Mouse (Mus musculus) 416B (cell line): ENCODE measurements around the gene Miga2.

Source experiments
- DNase-seq: peaks from one replicate; pipeline ENCODE4 v3.0.0; 2011; ENCODE audit warnings: low read depth

Miga2 gene

DNA sequence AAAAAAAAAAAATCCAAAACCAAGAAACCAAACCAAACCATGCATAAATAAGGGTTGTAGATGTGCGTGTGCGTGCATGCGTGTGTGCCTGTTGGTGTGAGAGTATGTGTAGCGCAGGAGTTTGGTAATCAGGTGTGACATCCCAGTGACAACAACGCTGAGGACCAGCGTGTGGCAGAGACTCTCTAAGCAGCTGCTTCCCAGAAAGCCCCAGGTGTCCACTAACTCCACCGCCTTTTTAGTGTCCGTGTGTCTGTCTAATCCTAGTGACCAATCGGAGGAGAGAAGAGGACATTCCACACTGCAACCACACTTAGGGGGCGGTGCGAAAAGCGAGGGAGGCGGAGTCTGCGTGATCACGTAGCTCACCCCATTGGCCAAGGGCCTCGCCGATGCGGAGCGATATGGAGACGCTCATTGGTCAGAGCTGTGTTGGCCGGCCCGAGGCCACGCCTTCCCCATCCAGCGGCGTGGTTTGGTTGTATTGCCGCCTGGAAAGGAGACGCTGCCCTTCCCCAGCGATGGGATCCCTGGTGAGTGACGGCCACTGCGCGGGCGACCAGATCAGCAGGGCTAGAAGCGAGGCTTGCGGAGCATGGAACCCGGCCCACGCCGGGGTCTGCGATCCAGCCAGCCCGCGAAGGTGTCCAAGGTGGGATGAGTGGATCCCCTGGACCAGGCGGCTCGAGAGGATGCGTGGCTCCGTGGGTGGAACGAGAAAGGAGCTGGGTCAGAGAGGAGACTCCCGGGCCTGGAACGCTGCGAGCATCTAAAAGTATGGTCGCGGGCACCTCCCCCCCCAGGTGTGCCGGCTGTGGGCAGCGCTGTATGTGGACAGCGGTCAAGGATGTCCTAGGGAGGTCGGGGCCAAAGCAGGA, at the start of gene Miga2:
Miga2 (plus strand) TSS at position 461 of the 878 bp plus-strand sequence.
- peak; percentile 99 for DNase-seq

DNA sequence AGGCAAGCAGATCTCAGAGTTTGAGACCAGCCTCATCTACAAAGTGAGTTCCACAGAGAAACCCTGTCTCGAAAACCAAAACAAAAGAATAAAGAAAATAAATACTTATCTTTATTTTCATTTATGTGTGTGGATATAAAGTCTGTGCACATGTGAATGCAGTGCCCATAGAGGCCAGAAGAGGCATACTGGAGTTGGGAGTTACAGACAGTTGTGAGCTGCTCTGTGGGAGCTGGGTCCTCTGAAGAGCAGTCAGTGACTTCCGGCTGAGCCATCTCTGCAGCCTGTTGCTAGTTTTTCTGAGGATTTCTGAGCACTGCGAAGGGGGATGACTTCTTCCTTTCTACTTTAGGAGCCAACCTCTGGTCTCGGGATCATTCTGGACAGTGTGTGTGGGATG, 47.9 kb upstream of the Miga2 start:
- DNase-seq: peak; percentile 20

DNA sequence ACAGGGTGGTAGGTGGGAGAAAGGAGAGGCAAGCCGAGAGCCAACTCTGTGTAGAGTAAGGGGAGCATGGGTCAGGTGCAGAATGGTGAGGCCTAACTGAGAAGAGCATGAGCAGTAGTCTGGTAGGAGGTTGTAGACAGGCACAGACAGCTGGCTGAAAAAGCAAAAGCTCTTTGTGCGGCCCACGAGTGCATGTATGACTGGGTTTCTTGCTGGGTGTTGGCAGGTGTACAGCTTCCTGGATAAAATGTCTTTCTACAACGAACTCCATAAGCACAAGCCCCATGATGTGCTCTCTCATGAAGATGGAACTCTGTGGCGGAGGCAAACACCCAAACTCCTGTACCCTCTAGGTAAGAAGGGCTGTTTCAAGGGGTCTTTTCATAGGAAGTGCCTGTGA, 47.1 kb upstream of the Miga2 start:
- no peak for DNase-seq

DNA sequence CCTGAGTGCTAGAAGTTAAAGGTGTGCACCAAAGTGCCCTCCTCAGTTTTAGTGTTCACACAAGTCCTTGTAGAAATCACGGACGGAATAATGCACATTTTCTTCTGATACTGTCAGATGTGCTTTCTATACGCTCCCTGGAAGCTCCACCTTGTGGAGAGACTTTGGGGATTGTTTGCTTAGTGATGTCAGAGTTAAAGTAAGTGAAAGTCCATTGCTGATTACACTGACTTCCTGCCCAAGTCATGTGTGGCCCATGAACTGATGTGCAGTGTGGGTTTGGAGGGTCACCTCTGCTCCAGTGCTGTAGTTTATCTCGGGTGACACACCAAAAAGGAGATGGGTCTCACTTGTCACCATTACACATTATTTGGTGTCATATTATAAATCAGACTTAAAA, 44.8 kb upstream of the Miga2 start:
- DNase-seq: peak; percentile 16

DNA sequence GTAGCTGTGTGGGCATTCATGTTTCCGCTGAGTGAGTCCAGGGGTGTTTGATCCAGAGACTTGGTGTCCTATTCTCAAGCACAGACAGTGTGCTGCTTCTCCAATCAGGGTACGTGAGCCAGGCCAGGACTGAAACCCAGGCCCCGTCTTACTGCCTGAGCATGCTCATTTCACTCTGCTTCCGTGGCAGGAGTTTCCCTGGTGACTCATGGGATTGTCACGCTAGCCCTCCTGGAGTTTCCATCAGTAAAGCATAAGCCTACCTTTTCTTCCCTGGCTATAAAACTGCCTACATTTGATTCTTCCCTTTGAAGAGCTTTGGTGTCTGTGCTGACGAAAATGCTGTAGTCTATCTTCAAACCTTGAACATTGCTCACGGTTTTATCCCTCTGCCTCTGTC, 40.9 kb upstream of the Miga2 start:
- DNase-seq: no peak

DNA sequence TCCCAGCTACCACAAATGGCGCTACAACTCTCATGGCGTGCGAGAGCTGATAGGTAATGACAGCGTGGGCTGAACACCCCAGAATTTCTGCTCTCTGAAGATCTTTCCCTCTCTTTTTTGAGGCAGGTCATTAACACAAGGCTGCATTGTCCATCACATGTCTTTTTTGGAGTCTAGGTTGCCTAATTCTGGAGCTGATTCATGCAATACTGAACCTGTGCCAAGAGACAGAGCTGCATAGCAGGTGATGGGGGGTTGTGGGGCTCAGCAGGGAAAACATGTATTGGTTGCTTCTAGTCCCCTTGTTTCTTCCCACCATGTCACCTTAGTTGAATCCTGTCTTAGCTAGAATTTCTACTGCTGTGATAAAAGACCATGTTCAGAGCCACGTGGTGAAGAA, 38.7 kb upstream of the Miga2 start:
- no peak for DNase-seq

DNA sequence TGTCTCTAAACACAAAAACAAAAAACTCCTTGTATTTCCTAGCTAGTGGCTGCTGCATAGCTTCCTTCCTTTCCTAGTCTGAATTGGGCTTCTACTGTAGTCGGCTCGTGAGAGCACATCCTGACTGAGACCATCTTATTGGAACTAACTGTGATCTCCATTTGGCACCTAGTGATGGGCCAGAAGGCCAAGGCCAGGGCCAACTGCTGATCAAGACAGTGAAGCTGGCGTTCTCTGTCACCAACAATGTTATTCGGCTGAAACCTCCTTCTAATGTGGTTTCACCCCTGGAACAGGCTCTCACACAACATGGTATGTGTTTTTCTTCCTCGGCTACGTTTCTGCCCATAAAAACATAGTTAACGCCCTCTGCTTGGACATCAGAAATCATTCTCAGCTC, 36.8 kb upstream of the Miga2 start:
- no peak for DNase-seq

DNA sequence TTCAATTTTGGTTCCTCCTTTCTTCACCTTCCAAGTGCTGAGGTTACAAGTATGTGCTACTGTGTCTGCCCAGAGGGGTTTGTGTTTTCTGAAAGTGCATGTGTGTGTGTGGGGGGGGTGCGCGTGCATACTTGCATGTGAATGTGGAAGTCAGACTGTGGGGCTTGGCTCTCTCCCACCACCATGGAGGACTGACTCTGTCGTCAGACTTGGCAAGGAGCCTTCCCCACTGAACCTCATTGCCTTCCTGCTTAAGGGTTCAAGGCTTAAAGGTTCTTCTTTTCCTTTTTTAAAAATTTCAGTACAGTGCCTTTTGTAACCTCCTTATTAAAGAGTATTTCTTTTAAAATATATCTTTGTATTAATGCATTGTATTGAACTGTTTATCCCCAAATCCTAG, 35.2 kb upstream of the Miga2 start:
- DNase-seq: no peak

DNA sequence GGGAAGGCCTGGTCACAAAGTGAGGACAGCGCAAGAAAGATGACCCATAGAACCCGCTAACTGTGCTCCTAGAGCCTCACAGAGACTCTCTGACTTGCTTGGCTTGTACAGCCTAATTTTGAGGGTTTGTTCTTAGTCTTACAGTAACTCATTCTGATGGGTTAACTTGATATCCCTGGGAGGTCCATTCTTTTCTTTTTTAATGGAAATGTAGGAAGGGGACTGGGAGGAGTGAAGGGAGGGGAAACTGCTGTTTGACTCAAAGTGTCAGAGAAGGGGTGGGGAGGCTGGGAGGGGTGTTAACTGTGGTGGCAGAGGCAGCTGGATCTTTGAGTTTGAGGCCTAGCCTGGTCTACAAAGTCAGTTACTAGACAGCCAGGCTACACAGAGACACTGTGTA, 28.7 kb upstream of the Miga2 start:
- no peak for DNase-seq

DNA sequence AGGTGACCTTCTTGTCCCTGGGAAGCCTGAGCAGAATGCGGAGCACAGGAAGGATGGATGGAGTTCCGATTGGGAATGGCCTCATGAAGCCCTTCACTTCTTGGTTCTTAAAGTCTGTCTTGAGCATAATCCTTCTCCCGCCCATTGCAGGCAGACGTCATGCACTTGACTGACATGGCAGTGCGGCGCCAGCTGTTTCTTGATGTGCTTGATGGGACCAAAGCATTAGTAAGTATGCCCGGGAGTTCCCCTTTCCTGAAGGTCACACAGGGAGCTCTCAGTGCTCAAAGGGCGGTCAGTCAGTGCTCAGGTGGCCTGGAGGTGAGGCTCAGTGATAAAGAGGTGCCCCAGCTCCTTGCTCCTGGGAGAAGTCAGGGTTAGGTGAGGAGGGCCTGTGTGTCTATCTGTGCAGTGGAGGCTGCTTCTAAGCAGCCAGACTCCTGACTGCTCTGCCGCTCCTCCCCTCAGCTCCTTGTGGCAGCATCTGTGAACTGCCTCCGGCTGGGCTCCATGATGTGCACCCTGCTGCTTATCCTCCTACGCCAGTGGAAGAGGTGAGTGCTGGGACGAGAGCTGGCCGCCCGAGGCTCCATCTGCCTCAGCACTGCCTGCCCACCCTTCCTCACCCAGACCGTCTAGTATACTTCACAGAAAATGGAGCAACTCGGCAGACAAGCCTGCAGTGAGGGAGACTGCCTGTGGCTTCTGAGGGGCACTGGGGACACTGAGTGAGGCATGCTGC, 27.7 kb upstream of the Miga2 start:
- no peak for DNase-seq

DNA sequence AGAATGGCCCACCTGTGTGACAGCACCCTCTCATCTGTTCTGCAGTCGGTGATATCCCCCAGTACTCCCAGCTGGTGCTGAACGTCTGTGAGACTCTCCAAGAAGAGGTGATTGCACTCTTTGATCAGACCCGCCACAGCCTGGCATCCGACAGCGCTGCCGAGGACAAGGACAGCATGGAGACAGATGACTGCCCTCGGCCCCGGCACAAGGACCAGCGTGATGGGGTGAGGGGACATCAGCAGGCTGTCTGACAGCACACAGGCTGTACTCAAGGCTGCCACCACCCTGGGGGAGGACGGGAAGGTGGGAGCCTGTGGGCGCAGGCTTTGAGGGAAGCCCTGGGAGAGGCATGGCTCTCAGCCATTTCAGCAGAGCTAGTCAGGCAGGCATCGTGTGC, 26.9 kb upstream of the Miga2 start:
- no peak for DNase-seq

DNA sequence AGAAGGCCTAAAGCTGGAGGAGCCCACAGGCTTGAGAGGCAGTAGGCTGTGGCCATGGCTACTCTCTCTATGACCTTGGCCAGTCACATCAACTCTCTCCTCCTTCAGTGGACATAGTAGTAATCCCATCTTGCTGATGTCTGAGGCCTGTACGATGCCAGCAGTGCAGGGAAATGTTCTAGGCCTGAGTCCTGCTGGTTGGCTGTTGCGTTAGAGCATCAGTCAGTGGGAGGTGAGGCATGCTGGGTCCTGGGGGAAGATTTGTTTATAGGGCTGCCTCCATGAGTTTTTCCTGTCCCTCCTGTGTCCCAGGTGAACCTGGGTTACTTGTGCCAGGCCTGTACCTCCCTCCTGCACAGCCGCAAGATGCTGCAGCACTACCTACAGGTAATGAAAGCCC, 22.0 kb upstream of the Miga2 start:
- no peak for DNase-seq

DNA sequence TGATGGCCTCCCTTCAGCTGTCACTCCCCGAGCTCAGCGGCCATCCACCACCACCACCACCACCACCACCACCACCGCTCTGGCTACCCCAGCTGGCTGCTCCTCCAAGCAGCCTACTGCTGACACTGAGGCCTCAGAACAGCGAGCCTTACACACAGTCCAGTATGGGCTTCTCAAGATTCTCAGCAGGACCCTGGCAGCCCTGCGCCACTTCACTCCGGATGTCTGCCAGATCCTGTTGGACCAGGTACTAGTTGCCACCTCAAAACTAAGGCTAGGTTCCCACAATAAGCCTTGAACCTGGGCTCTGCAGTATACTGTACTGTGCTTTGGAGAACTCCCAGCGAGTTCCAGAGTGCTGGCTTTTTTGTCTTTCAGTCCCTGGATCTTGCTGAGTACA, 21.5 kb upstream of the Miga2 start:
- DNase-seq: no peak

DNA sequence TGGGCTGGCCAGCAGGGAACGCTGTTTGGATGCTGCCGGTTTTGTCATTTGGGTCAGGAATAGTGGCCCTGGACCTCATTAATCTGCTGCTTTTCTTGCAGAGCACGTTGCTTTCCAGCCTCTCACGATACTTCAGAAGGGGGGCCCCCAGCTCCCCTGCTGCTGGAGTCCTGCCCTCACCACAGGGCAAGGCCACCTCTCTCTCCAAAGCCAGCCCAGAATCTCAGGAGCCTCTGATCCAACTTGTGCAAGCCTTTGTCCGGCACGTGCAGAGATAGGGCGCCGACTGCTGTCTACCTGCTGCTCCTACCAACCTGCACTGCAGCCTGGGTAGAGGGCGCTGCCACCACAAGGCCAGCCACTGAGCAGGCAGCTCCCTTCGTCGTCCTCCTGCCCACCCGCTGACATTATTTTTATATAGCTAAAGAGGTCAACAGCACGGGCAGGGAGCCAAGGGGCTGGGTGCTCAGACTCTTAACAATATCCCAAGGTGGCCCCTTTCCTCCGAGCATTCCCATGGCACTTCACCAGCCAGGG, 20.4 kb upstream of the Miga2 start:
- DNase-seq: no peak

DNA sequence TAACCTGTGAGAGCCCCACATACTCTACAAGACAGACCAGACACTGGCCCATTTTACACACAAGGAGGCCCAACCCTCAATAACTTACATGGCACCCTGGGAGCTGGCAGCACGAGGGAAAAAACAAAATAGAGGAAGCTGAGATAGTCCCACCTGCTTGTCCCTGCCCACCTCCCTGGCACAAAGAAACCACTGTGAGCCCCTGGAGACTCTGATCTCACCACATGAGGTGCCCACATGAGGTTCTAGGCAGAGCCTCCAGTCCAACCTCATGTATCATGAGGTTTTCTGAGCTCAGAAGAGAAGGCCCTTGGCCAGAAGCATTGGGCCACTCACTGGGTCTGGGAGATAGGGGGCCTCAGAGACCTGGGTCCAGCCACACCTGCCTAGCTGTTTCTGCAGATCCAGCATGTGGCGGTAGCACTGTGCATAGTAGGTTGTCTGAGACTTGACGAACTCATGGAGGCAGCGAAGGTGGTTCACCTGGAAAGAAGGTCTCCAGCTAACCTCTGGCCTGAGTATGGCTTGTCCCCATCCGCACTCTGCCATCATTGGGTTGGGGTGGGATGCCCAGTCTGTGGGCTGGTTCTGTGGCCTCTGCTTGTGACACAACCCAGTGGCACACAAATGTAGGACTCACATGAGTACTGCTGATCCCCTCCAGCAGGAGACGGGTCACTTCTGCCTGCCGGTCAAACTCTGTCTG, 17.9 kb upstream of the Miga2 start:
- no peak for DNase-seq

DNA sequence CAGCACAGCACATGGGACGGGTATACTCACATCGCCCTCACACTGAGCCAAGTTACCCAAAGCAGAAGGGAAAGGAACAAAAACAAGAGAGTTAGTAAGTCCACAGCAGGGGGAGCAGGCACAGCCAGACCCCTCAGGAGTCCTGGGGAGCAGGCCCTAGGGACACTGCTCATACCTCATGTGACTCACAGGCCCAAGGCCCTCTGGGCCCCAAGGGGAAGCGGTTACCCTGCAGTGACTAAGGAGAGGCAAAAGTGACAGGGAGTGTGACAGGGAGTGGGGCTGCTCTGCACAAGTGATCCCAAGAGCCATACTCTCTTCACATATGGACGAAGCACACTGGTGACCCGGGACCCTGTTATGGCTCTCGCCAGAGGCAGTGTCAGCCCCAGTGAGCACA, 14.8 kb upstream of the Miga2 start:
- no peak for DNase-seq

DNA sequence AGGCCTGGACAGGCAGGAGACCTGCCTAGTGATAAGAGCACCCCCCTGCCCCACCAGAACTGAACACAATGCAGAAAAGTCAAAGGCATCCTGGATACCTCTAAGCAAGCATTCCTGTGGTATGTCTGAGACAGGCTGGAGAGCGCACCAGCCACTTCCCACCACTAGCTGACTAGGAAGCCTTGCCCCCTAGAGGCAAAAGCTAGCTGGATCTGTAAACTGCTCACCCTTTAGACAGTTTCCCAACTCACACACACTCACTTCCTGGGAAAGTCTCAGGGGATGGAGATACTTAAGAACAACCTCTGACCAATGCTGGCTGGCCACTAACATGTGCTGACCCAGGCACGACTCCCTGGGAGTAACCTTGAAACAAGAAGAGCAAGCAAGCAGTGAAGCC, 12.9 kb upstream of the Miga2 start:
- peak; percentile 43 for DNase-seq

DNA sequence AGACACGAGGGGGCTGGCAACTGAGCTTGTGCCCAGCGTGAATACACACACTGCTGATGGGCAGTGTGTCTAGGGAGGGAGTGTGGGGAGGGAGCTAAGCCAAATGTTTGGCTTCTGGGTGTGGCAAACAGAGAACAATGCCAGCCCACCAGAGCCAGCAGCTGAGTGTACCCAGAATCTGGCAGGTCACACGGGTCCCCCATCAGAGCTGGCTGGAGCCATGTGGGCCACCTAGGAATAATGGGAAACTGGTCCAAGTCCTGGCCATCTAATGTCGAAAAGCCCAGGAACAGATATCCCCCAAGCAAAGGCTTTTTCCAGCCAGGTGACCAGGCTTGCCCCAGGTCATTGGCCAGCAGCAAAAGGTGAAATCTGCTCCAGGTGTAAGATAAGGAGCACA, 8.2 kb upstream of the Miga2 start:
- DNase-seq: no peak

DNA sequence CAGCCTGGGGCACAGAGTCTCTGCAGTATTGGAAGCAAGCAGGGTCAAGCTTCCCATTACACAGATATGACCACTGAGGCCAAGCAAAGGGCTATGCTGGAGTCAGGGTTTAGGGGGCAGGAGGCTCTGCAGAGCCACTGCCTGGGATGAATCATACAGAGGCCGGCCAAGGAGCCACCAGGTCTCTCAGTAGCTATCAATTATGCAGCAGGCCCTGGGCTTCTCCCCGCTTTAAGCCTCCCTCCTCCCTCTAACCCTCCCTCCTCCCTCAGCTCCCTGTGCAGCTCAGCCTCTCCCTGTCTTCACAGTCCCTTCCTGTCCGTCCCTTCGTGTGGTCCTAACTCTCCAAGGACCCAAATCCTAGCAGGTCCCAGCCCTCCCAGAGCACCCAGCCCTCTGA, 7.8 kb upstream of the Miga2 start:
- DNase-seq: no peak

DNA sequence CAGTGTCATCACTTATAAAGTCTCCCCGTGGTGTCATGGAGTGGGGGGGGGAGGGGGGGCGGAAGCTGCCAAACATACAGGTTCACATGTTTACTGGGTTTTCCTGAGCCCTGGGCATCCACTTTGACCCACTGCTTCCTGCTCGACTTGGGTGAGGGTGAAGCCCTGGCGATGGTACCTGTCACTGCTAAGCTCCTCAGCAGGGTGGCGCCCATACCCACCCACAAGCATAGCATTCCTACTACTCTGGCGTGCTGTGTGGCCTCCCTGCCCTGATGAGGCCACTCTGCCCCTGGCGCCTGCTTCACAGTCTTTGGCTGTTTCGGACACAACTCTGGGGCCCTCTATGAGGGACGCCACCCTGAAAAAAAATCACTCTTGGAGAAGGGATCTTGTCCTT, 7.1 kb upstream of the Miga2 start:
- DNase-seq: no peak

DNA sequence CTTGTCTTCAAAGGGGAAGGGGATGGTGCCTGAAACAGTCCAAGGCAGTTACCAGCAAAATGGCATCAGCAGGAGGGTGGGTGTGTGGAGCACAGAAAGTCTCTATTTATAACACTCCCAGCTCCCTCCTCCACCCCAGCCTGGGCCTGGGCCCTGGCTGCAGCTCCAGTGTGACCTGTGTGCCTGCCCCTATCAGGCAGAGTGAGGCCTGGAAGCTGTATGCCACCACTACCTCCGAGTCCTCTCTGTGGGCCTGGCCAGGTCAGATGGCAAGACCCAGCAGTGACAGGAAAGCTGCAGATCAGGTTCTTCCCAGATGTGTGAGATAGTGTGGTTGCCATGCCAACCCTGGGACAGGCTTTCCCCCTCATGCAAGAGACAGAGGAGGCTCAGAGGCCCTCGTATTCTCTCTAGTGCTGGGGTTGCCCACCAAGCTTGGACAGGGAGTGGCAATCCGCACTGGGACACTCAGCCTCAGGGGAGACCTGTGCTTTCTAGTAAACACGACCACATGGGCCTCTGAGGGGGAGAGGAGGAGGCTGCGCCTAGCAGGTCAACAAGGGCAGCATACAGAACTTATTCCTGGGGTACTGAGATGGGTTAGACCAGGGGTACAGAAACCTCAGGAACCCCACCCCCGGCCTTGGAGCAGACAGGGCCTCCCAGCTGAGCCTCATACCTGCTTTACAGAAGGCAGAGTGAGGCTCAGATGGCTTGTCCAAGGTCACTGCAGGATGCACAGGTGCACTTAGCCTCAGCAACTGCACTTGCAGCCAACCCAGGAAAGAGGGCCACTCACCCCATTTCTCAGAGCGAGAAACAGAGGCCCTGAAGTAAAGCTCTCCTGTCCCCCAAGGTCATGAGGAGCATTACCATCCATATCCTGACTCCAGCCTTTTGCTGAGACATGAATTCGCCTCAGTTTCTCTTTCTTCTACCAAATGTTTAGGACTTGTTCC, 6.2 kb upstream of the Miga2 start:
- no peak for DNase-seq
